Mouse (Mus musculus) right cerebral cortex, postnatal 36 days (tissue): ENCODE results near the gene Robo2.

Experiments
- DNase-seq, 2 experiments: peaks; one replicate each; pipeline ENCODE4 v3.0.0; 2022; ENCODE audit warnings: low spot score in 2 of 2, mixed read lengths in 1 of 2

Gene Robo2

GRCm38 (mm10) chr16:74321666-74322371 lies 89.8 kb downstream of the Robo2 start:
- DNase-seq: no peak

DNA sequence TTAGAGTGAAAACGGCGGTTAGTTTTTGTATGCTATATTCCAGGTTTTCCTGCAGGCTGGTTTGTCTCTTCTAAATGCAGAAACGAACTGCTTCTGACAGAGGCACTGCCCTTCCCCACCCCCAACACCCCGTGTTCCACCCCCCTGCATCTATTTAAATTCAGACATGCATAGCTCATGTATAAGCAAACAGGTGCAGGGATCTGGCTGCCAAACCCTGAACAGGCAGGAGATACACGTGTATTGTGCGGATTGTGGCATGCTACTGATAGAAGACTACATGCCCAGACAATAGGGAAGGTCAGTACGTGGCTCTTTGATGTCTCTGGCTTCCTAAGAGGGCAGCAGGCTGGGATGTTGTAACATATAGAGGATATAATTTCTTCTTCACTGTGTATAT lies 95.5 kb downstream of the Robo2 start:
- DNase-seq: no peak

DNA sequence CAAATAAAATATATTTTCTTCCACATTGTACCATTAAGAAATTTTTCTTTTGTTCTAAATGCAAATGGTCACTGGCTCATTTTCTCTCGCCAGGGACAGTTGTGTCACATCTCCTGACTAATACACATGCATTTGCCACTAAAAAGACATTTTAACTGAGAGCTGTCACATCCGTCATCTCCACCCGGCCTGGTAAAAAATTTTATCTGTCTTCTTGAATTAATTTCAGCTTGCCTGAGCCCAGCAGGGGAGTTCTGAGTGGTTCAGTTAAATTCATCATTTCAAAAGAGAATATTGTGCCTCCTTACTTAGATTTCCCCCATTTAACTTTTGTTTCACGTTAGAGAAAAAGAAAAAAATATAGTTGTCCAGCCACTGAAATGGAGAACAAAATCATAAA lies 98.4 kb downstream of the Robo2 start:
- no peak for DNase-seq

DNA sequence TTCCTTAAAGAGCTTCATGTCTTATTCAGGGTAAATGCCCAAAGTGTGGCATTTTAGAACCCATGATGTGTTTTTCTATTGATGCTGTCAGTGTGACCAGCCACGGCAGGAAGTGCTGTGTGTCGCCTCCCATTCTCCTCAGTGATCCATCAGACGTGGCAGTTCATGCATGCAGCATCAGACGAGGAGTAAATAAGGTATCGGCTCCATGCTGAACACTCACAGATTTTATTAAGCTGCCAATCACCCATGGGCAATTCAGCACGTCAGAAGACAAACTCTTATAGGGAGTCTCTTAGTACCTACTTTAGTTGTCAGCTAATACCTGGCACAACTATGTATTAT lies 104.1 kb downstream of the Robo2 start:
- DNase-seq: no peak

- no peak for DNase-seq
Observed at GRCm38 (mm10) chr16:74306876-74307542, 104.6 kb downstream of the Robo2 start.

GRCm38 (mm10) chr16:74287878-74288277 lies 123.7 kb downstream of the Robo2 start:
- DNase-seq: no peak

DNA sequence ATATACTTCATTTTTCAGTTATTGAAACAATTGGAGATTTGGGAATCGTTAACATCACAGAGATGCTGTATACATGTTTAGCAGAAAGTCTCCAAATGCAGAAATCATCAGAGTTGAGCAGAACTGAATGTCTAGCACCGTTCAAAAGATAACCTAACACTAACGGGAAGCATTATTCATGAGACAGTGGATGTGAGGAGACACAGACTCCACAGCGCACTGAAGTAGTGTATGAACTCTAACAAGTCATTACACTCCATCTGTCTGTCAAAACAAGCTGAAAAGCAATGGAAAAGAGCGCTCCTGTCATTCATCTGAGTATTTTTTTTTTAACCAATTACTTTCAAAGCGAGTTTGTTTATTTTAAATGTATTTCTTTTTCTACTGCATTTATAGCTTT lies 129.1 kb downstream of the Robo2 start:
- no peak for DNase-seq

DNA sequence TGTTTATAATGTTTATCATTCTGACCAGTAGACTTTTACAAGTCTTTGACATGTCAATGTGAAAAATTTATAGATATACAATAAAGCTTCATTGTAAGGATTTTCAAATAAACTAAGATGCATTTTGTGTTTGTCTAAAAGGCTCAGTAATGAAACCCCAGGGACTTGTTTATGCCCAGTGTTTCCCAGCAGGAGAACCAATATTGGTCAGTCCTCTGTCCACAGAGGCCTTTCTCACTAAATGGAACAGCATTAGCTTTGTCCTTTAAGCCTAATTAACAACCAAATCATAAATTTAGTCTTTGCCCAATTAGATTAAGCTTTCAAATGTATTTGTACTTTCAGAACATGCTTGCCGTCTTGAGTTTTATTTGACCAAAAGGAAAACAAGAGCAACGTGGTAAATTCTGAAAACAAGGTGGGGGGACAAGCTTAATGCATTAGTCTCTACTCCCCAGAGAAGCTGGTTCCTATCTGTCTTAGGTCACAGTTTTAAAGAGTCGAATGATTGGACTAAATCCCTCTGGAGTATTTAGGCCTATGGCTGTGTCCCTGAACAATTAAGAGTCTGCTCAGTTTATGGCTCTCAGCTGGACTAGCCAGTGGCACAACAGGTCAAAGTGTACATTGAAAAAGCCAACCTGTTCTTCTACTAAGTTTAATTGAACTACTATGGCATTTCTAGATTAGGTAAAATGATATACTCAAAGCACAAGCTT lies 134.6 kb downstream of the Robo2 start:
- DNase-seq: no peak

DNA sequence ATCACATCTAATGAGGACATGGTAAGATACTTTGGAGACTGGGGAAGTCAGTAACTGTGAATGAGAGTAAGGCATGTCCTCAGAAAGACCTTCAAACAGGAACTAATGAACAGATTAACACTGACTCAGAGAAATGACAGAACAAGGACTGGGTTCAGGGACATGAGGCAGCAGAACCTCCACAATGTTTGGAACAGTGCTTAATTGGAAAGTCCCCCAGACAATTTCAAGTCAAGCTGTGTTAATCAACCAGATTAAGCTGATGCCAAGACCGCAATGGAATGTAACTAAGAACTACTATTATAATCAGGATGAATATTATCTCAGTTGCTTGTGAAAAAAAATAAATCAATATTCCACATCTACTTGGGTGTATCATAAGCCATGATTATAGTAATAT lies 137.0 kb downstream of the Robo2 start:
- no peak for DNase-seq

GRCm38 (mm10) chr16:74272993-74273392 lies 138.6 kb downstream of the Robo2 start:
- no peak for DNase-seq

DNA sequence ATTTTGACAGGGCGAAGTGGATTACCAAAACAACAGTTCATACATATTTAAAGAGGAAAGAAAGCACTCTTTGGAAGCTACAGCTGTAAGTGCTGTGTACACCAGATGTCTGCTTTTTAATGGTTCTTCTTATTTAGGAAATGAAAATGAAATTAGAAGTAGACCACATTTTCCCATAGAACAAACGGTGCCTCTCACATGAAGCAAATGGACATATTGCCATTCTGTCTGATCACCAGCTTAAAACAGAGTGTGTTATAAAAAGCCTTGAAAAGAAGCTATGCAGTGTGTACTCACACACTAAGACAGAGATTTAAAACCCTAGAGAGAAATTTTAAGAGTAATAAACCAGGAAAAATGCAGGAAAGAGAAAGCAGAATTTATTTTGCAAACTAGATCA lies 153.4 kb downstream of the Robo2 start:
- DNase-seq: no peak

DNA sequence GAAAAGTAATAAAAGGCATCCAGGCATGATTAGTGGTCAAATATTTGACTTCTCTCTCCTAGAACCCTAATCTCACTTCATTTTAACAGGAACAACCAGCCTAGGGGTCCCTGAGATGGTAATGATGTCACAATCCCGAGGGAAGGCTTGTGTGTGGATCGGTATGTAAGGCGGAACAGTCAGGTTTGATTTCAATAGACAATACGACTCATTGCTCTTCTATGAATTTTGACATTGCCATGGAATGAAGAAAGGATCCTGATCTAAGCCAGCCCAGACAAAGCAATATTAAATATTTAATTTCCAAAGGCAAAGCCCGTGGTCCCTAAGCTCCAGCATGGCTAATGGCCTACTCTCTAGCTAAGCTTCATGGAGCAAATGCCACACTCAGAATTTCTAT lies 167.2 kb downstream of the Robo2 start:
- no peak for DNase-seq

- no peak for DNase-seq
Observed at GRCm38 (mm10) chr16:74241534-74241933, 170.1 kb downstream of the Robo2 start.

DNA sequence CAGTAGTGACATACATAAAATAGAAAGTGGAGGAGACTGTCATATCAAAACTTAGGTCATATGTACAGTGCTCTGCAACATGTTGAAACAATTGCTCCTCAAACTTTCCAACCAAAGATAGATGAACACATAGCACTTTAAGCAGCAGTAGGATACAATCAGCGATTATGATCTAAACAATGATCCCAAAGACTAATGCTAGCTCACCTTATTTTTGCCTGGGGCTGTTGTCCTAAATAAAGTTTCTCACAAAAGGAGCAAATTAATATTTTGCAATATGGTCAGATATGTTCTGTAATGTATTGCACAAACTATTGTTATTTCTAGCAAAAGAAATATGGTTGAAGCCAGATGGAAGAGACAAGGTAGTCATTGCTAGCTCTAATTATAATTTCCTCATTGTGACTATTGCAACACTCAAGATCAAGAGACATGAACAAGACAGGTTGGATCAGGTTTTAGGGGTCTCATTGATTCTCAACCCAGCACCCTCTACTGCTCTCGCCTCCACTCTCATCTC lies 174.2 kb downstream of the Robo2 start:
- DNase-seq: no peak

GRCm38 (mm10) chr16:74234393-74235059 lies 177.1 kb downstream of the Robo2 start:
- DNase-seq: no peak

- no peak for DNase-seq
Observed at GRCm38 (mm10) chr16:74233596-74233995, 178.0 kb downstream of the Robo2 start.

GRCm38 (mm10) chr16:74227285-74227684 lies 184.3 kb downstream of the Robo2 start:
- DNase-seq: no peak

GRCm38 (mm10) chr16:74225423-74226272 lies 186.0 kb downstream of the Robo2 start:
- no peak for DNase-seq

- DNase-seq: no peak
Observed at GRCm38 (mm10) chr16:74222501-74222900, 189.1 kb downstream of the Robo2 start.

- DNase-seq: no peak
Observed at GRCm38 (mm10) chr16:74216879-74217415, 194.7 kb downstream of the Robo2 start.

GRCm38 (mm10) chr16:74215791-74216190 lies 195.8 kb downstream of the Robo2 start:
- no peak for DNase-seq
